Mouse (Mus musculus) Muller cell, postnatal 12 days (primary cell): Measurements from ENCODE around the gene Spa17.

Source experiments
- DNase-seq: peaks from one replicate; pipeline ENCODE4 v3.0.0-alpha.2; 2015; ENCODE audit errors: inconsistent ontology term

Gene Spa17

DNA sequence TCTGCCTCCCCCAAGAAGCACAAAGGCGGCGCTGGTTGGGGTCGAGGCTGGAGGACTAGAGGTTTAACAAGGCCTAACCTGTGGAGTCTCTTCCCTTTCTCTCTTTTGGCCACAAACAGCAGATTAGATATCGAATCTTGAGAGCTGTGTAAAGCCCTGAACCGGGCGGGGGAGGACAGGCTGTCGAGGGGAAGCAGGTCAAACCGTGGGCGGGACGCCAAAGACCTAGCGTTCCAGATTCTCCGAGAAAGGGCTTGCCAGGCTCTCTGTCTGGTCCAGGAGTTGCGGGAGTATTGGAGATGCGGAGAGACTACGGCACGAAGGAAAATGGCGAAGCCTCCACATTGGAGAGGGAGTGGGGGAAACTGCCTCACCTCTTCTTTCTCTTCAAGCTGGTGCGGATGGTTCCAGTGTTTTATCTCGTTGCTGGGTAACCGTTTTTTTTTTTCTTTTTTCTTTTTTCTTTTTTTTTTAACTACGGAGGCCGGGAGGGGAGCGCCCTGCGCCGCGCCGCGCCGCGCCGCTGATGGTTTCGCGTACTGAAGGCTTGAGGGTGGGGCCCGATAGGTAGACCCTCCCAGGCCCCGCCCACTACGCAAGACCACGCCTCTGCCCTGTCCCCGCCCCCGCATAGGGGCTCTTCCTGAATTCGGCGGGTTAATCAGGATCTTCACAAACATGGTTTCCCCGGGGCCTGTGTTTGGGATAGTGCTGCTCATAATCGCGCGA lies at the start of gene Spa17:
Gene Spa17 (minus strand): TSS at position 541 of the 729 bp plus-strand sequence.
- DNase-seq: peak; percentile 97

DNA sequence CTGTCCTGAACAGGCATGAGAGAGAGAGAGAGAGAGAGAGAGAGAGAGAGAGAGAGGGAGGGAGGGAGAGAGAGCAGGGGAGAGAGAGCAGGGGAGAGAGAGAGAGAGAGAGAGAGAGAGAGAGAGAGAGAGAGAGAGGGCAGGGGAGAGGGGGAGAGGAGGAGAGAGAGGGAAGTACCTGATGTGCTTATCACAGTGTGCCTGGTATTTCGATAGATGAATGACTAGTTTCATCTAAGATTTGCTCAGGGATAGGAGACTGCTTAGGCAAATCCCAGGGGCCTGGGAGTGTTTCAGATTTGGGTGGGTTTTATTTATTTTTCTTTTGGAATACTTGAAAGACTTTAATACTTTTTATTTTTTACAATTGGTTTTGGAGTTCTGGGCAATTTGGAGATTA lies 49.7 kb upstream of the Spa17 start:
- no peak for DNase-seq

DNA sequence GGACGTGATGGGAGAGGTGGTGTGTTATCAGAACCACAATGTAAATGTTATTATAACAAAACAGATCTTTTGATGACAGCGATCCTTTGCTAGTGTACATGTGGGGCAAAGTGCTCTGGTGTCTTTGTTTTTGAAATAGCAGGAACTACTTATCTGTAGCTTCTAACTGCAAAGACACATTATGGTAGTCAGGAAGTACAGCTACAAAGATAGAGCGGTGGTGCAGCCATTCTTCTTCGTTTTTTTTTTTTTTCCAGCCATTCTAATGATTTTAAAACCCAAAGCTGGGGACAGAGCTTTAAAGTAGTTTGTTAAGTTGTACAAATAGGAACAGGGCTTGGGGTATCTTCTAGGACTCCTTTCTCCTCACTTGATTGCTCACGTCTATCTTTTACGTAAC lies 45.9 kb upstream of the Spa17 start:
- DNase-seq: no peak

DNA sequence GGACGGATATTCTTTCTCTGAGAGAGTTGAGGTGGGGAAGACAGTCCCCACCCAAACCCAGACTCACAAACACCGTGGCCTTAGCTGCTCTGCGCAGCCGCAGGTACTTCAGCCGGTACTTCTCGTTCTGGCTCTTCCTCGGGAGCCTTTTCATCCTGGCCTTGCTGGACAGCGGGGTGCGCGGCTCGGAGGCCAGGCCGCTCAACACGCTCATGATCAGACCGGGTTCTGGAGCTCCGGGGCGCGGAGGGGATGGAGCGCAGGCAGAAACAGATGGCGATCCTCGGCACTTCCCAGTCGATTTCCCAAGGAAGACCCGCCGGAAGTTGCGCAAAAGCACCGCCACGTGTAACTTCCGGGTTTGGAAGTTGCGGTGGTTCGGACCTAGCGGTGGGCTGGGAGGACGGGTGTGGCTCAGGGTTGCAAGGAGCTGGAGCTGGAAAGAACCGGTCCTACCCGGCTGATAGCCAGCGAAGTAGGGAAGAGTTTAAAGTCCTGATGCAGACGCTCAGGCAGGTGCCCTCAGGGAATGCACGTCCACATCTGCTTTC lies 43.5 kb upstream of the Spa17 start, which contains the start of gene Tbrg1:
Gene Tbrg1 (minus strand): TSS at position 382 of the 551 bp plus-strand sequence.
- DNase-seq: peak; percentile 86

DNA sequence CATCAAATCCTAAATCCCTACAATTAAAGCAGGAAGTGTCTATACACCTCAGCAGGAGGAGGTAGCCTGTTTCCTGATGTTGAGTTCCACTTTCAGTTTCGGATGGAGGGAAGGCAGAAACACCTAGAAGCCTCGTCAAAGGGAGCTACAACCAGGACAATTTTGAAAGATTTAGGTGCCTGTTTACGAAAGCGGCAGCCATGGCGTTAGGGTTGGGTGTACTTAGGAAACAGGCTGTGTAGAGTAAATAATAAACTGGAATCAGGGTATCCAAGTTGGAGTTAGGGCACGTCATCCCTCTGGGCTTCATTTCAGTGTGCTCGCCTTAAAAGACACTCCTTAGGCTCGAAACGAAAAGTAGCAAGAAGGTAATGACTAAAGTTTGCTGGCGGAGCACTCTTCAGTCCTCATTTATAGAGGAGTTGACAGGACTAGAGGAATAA lies 42.9 kb upstream of the Spa17 start:
- DNase-seq: peak; percentile 50

DNA sequence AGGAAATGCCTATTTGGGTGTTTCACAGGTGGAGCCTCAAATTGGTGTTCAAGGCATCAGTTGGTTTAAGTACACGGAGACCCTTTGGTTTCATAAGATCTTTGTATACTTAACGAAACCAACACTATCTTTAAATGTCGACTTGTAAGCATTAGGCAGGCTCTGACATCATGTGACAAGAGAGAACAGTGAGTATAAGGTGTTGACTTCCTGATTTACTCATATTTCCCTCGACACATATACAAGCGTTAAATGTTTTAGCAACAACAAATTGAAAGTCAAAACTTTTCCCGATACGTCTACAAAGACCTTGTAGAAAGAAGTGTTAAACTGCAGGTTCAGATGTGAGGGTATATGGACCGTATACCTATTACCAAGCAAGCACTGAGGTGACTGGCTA lies 42.4 kb upstream of the Spa17 start:
- DNase-seq: peak; percentile 14

DNA sequence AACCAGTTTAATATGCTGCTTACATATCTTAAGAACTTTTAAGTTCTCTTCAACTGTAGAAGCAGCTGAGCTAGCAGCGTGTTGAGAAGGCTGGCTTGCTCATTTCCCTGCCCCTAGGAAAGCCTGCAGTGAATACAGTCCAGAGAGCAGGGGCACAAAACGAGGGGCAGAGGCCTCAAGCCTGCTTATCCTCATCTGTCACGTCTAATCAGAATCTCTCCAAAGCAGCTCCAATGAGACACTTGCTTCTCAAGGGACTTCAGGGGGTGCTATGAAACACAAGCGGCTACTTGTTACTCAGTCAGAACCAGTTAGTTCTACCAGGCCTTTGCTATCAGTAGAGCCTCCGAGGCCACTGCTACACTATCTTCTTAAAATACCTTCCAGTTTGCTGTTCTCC lies 40.3 kb upstream of the Spa17 start:
- no peak for DNase-seq

DNA sequence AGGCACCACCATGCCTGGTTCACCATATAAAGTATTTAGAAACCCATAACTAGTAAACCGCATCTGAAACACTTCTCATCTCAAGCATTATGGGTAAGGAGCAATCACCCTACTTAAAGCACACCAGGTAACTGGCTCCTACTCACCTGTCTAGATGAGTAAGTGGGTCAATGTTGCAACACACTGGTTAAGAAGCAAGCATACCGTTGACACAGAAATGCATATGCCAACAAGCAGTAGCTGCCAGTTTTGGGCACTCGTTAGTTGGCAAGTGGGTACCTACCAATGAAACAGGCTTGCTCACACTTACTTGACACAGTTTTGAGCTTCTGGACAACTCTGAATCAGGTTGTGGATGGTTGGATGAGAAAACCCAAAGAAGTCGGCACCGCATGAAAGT lies 37.1 kb upstream of the Spa17 start:
- no peak for DNase-seq

DNA sequence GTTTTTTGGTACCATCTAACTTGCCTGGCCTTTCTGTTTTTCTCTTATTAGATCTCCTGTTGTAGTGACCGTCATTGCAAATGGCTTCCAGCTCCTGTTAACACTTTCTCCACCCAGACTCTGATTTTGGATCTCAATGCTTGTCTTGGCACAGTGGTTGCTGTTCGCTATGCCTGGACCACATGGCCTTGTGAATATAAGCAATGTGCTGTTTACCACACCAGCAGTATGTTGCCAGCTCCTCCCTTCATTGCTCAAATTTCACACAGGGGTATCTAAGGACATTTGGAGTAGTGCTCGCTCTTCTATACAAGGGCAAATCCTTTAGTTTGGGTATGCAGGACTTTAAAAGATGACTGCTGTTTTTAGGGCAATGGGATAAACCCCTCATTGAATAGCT lies 32.7 kb upstream of the Spa17 start:
- no peak for DNase-seq

DNA sequence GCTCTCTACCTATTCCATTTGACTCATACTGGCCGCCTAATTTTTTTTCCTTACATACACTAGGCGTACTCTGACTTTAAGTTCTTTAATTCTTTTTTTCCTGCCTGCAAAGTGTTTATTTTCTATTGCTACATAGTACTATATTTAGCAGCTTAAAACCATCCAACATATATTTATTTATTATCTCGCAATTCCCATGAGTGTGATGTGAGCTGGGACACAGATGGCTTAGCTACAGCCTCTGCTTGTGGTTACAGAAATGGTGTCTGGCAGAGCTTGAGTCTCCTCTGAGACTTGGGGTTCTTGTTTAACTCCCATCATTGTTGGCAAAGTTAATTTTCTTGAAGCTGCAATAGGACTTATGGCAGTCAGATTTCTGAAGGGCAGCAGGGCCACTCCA lies 25.2 kb upstream of the Spa17 start:
- DNase-seq: no peak

DNA sequence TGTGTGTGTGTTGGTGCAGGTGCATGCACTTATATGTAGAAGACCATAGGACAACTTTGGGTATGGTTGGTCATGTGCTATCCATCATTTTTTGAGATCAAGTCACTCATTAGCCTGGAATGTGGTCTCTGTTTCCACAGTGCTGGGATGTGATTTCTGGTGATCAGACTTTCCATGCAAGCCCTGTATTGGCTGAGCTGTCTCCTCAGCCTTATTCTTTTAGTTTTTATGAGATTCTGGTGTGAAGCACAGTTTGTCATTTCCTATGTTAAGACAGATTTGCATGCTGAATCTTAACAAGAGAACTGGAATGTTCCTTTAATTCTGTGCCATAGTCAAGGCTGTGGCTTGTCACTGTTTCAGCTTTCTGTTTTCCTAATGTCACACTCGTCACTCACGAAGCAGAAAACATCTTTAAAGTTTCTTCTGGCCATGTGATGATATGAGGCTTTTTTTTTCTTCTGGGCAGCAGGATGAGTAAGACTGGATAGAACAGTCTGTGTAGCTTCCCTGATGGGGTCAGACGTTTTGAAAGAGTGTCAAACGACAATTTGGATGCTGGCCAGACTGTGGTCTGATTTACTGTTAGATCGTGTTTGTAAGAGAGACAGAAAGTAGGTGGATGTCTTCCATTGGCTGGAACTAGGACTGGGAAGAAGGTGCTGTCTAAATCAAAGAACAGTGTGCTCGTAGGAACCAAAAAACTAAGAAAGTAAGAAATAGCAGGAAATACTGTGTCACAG lies 23.4 kb upstream of the Spa17 start:
- DNase-seq: peak; percentile 77

DNA sequence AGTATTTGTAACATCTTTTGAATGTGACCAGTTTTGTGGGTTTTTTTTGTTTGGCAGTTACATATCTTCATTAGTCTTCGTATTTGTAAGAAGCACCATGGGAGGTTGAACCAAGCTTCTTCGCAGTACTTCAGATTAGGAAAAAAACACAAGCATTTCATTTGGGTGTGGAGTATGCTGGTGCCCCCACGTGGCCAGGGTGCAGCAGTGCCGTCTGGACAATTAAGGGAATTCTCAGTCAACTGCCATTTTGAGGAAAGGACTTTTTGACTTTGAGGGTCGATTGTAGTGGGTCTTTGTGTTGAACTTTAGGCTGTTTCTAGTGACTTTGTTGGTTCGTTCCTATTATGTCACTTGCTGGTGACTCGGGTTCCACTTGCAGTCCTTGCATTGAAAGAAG lies 22.8 kb upstream of the Spa17 start:
- DNase-seq: peak; percentile 49

DNA sequence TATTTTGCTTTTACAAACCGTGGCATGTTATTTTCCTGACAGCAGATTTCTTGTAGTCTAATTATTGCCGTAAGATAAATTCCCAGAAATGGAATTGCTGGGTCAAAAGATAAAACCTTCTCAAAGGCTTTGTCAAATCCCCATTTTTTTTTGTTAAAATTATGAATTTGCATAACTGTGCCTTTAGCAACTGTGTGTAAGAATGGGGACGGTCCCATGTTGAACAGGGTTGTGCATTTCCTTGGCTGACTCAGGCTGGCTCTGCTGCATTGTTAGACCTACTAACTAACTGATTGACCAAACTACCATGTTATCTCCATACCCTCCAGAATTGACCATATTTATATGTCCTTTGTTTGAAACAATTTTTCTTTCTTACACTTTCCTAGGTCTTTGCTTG lies 20.7 kb upstream of the Spa17 start:
- DNase-seq: no peak

DNA sequence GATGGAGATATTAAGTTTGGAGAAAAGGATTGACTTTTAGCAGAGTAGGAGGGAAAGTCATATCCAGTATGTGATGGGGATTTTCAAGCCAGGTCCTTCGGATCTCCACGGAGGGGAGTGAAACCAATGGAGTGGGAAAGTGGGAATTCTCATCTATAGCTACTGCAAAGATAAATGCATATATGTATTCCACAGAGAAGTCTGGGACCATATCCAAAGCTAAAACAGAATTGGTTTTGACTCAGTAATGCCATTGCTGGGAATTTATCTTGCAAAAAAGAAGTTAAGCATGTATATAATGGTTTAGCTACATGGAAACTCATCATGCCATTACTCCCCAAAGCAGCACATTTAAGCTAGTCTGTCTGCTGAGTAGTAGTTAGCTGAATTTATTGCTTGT lies 18.8 kb upstream of the Spa17 start:
- DNase-seq: no peak

DNA sequence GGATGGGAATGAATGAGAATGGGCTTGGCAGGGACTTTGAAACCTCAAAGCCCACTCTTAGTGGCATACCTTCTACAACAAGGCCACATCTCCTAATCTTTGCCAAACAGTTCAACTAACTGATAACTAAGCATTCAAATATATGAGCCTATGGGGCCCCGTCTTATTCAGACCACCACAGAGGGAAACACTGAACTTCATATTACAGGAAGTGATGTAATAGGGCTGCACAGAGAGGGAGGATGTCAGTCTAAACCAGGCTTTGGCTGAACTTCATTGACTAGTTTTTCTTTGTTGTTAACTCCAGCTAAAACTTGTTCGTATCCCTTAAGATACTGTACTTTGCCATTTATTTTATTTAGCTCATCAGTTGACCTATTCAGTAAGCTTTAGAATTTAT lies 16.4 kb upstream of the Spa17 start:
- DNase-seq: no peak

DNA sequence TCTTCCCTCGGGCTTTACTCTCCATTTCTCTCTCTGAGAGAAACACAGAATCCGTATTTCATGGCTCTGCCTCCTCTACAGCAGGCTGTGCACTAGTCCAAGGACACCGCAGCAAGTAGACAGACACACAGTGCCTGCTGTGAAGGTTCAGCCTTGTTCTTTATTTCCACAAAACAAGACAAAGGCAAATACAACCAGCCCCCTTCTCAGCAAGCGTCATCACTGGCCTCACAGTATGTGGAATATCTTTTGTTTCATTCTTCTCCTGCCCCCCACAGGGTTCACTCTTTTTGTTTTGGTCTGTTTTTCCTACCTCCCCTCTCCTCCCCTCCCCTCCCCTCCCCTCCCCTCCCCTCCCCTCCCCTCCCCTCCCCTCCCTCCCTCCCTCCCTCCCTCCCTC lies 15.1 kb upstream of the Spa17 start:
- no peak for DNase-seq

DNA sequence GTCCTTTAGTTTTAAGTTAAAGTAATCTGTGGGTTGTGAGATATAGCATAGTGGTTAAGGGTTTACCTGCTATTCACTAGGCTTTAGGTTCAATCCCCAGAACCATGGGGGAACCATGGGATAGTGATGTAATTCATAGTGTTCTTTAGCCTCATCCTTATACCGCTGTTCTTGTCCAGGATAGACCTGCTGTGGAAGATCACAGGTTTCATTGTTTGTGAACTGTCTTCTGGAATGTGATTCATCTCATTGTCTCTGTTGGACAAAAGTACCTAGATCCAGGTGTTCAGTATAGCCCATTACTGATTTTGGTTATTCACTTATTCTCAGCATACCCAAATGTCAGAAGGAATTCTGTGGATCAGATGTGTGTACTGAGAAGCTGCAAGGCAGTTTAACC lies 13.7 kb upstream of the Spa17 start:
- DNase-seq: no peak

DNA sequence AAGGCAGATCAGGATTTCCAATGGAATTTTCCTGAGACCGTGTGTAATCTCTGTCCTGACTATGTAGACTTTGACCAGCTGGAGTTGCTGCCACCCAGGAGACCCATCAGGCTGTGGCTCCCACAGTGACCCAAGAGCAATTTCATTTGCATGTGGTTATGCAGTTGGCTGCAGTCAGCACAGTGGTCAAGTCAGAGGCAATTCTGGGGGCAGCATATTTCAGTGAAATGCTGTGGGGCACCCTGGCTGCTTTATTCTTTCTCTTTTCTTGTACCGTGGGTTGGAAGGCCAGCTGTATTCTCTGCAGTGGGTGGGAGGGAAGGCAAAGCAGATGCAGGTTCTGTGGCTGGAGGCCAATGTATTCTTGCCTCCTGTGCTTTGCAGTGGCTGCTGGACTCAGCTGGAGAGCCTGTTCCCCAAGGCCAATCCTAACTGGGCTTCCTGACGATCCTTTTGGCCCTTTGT lies 12.6 kb upstream of the Spa17 start:
- peak; percentile 14 for DNase-seq

DNA sequence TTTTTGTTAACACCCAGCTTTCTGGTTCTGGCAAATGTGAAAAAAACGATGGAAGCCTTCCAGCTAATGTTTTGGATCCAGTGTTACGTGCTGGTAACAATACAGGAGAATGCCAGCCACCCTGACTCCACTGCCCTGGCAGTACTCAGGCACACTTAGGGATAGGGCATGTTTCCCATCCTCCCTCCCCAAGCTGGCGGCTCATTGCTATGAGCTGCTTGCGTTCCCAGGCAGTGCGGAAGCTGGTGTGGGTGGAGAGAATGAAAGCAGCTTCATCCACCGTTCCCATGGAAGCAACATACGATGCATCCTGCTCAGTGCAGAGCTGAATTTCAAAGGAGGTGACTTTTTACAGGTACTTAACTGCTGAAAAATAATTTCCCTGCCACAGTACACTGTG lies 12.1 kb upstream of the Spa17 start:
- DNase-seq: no peak

DNA sequence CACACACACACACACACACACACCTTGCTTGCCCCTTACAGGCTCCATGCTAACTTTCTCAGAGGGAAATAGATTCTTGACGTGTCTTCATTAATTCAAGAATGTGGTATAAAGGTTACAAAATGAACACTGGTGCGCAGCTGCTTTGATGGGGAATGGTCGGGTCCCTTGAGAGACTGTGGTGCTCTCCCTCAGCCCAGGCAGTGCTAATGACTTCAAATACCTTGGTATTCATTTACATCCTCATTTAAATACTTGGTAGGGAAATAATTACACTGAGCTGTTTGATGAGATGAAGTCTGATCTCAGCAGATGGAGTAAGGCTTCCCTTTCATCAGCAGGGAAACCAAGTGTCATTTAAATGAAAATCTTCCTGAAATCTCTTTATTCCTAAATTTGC lies 11.6 kb upstream of the Spa17 start:
- DNase-seq: peak; percentile 19

DNA sequence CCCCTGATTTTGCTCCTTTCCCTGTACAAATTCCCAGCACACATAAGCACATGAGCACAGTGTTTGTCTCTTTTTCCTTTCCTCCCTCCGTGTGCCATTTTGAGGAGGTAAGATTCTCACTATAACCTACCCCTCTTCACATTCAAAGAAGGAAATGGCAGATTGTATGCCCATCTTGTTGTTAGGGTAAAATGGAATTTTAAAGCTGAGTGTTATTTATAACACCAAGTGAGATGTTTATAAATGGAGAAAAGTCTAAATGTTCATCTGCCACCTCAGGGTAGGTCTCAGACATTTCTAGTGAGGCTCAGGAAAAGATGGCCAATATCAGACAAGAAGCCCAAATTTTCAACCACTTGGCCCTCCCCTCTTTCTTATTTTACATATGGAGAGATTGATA lies 11.0 kb upstream of the Spa17 start:
- no peak for DNase-seq

DNA sequence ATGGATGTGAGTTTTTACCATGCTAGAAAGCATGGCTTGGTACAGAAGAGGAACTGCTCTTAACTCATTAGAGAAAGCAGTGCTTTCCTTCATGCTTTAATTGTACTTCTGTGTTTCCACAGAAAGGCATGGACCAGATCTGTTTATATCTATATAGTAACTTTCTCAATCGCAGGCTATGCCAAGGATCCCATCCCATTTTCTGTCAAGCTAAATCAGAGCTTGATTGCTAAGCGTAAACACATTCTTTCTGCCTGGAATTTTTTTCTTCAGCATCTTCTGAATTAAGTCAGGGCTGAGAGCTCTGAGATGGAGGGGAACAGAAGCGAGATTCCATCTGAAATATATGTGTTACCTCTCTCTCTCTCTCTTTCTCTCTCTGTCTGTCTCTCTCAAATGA lies 10.5 kb upstream of the Spa17 start:
- DNase-seq: no peak

DNA sequence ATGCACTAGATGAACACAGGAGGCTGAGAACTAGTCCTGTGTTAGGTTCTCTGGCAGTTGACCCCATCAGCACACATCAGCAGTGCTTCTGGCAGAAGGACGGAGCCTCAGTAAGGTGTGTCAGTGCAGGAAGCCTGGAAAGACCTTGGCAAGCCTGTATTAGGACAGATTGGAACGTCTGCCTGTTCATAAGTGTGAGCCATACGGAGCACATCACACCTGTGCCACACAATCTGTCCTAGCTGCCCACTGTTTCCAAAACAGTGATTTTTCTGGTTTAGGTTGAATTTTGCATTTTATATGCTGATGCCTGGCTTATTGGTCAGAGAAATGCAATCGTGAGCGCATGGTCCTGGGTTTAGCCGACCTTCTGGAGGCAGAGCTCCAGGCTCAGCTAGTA lies 7.8 kb upstream of the Spa17 start:
- DNase-seq: no peak
